Mouse (Mus musculus) ES-E14 (cell line): ENCODE data around the gene Wbp4. TPM values are rescaled to one million over a fixed set of nuclear protein-coding genes. Genes with fewer than 3 reads are reported as not detected.

Experiments used
- DNase-seq: peaks from one replicate; pipeline ENCODE4 v3.0.0-alpha.2; 2013; ENCODE audit warnings: low read depth, low spot score
- H3K27ac ChIP-seq: 2 replicates; pipeline ENCODE4 v1.5.1; 2012; ENCODE audit warnings: low read depth, mild to moderate bottlenecking, low read length, moderate library complexity, mixed read lengths; ENCODE audit not compliant: poor library complexity, insufficient read depth, severe bottlenecking
- H3K36me3 ChIP-seq: 2 replicates; pipeline ENCODE4 v1.6.1; 2012; ENCODE audit warnings: mild to moderate bottlenecking, low read length, moderate library complexity, mixed read lengths; ENCODE audit not compliant: control insufficient read depth, poor library complexity, insufficient read depth, severe bottlenecking
- H3K4me1 ChIP-seq, 2 experiments: fragments of 150-350 bp in 1 of 2; sonication (generic) in 1 of 2; 2 replicates each; pipeline ENCODE4 v1.6.1; 2012; ENCODE audit warnings: low read length in 2 of 2, mild to moderate bottlenecking in 1 of 2, mixed read lengths in 1 of 2; ENCODE audit not compliant: control insufficient read depth in 2 of 2, insufficient read depth in 2 of 2, poor library complexity in 1 of 2
- H3K4me3 ChIP-seq, 2 experiments: fragments of 150-350 bp in 1 of 2; sonication (generic) in 1 of 2; 2 replicates each; pipeline ENCODE4 v1.5.1; 2012; ENCODE audit warnings: low read length in 2 of 2, low read depth in 1 of 2, mild to moderate bottlenecking in 1 of 2, mixed read lengths in 1 of 2; ENCODE audit not compliant: insufficient read depth in 1 of 2, poor library complexity in 1 of 2, severe bottlenecking in 1 of 2
- H3K9ac ChIP-seq: 2 replicates; pipeline ENCODE4 v1.6.1; 2012; ENCODE audit warnings: low read depth, mild to moderate bottlenecking, low read length, mixed read lengths; ENCODE audit not compliant: poor library complexity, insufficient read depth, severe bottlenecking
- H3K9me3 ChIP-seq: fragments of 150-350 bp; sonication (generic); 2 replicates; pipeline ENCODE4 v1.6.1; 2012; ENCODE audit warnings: low read depth, mild to moderate bottlenecking, low read length; ENCODE audit not compliant: control insufficient read depth, insufficient read depth
- CHD2 ChIP-seq: IDR thresholded peaks from 2 replicates; pipeline ENCODE4 v1.6.1; 2014; ENCODE audit warnings: mild to moderate bottlenecking, low read depth, low read length, inconsistent platforms
- HCFC1 ChIP-seq: IDR thresholded peaks from 2 replicates; pipeline ENCODE4 v1.6.1; 2012; ENCODE audit warnings: low read length, inconsistent platforms, borderline replicate concordance; ENCODE audit not compliant: insufficient read depth
- MAFK ChIP-seq: IDR thresholded peaks from 2 replicates; pipeline ENCODE4 v1.6.1; 2014; ENCODE audit warnings: mild to moderate bottlenecking, low read depth, low read length, inconsistent platforms; ENCODE audit not compliant: insufficient read depth
- ZC3H11A ChIP-seq: IDR thresholded peaks from 2 replicates; pipeline ENCODE4 v1.6.1; 2012; ENCODE audit warnings: low read depth, mild to moderate bottlenecking, inconsistent platforms, low read length, borderline replicate concordance
- ZNF384 ChIP-seq: IDR thresholded peaks from 2 replicates; pipeline ENCODE4 v1.6.1; 2012; ENCODE audit warnings: low read depth, low read length, inconsistent platforms
- in situ Hi-C, 2 experiments: fragments of 600-800 bp; cut with MboI; formaldehyde crosslinking; loops; one replicate each; pipeline ENCODE4 v1.15.1; 2025; ENCODE audit warnings: low sequenced_read_pairs in 2 of 2, inconsistent platforms in 1 of 2; ENCODE audit not compliant: unreplicated experiment in 2 of 2
- total RNA-seq: library from RNA; depleted of rRNA; stranded (reverse); fragments of 300-350 nt; gene quantifications from 2 replicates; pipeline ENCODE4 v1.2.3, GENCODE M21; 2012

The Wbp4 gene
- total RNA-seq, 1 experiment, result 13.3 TPM

DNA sequence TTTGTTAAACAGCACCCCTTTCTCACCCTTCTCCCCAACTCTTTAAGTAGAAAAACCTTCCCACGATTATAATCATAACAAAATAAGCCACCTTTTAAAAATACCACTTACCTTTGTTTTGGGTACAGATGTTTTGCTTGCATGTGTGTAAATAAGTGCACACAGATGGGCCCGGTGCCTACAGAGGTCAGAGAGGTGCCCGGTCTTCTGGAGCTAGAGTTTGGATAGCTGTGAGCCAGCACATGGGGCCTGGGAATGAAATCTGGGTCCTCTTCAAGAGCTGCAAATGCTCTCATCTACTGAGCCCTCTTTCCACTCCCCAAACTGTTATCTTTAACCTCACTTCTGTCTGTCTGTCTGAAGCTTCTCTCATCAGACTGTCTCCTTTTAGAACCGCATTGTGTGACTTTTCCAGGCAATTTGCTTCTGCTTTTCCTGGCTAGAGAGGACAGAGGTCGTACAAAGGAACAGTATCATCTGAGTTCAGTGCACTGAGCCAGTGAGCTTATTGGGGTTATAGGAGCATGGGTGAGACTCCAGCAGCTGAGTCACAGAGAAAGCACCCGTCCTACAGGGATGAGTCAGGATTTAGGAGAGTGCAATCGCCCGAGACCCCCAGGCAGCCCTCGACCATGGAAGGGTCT, 27.5 kb upstream of the Wbp4 start:
- no peak for DNase-seq
- Histone ChIP-seq H3K9me3 (no peaks in the 10 kb centered on the region), H3K27ac (no peak overlapping the region), H3K9ac (no peak overlapping the region), H3K4me1 (peaks cover 0 to 11% of the 10 kb centered on the region in 2 experiments; a peak in 1 of 4 replicates), H3K36me3 (no peaks in the 10 kb centered on the region), H3K4me3 (no peak overlapping the region)
- TF ChIP-seq ZC3H11A (no peak), HCFC1 (no peak), MAFK (no peak), ZNF384 (no peak), CHD2 (no peak)
- in situ Hi-C loops, result no loop called here

DNA sequence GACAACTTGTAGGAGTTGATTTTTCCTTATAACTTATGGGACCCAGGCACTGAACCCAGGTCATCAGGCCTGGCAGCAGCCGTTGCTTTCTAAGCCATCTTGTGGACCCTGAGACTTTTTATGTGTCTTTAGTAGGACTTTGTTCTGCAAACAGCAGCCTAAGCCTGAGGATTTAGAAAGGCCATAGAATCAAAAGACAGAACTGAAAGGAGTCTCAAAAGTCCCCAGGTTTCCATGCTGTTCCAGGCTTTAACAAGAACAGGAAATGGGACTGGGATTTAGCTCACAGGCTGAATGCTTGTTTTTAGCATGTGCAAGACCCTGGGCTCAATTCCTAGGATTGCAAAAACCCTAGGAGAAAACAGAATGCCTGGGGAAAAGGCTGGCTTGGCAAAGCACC, 26.5 kb upstream of the Wbp4 start:
- no peaks in the 10 kb centered on the region for H3K9me3 ChIP-seq
- H3K9ac ChIP-seq, result no peak overlapping the region
- no peak overlapping the region for H3K4me3 ChIP-seq
- DNase-seq, result no peak
- no peak overlapping the region; the same call in 1 of the 2 replicates for H3K27ac ChIP-seq
- H3K4me1 ChIP-seq, result peaks cover 0 to 11% of the 10 kb centered on the region in 2 experiments; a peak in 1 of 4 replicates
- no peaks in the 10 kb centered on the region for H3K36me3 ChIP-seq
- in situ Hi-C loops, result no loop called here
- TF ChIP-seq ZC3H11A (no peak), CHD2 (no peak), HCFC1 (no peak), MAFK (no peak), ZNF384 (no peak)

DNA sequence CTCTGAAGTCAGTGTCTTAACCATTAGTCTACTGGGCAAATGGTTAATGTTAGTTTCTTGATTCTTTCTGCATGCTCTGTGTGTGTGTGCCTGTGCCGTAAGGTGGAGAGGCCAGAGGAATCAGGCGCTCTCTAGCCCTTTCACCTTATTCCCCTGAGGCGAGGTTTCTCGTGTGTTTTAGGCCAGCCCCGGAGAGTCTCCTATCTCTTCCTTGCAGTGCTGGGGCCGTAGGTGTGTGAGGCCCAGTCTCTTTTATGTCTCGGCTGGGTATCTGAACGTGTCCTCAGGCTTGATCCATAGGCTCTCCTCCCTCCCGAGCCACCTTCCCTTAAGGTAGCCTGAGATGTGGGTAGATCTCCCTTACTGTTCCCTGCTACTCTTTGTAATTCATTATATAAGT, 24.9 kb upstream of the Wbp4 start:
- H3K9me3 ChIP-seq, result no peaks in the 10 kb centered on the region
- H3K4me1 ChIP-seq, result peaks cover 0 to 11% of the 10 kb centered on the region in 2 experiments; a peak in 1 of 4 replicates
- H3K9ac ChIP-seq, result no peak overlapping the region
- no peak overlapping the region for H3K4me3 ChIP-seq
- no peaks in the 10 kb centered on the region for H3K36me3 ChIP-seq
- H3K27ac ChIP-seq, result no peak overlapping the region
- no peak for TF ChIP-seq HCFC1
- TF ChIP-seq MAFK, result no peak
- TF ChIP-seq CHD2, result no peak
- no peak for TF ChIP-seq ZC3H11A
- TF ChIP-seq ZNF384, result no peak
- in situ Hi-C loops, result no loop called here
- no peak for DNase-seq

DNA sequence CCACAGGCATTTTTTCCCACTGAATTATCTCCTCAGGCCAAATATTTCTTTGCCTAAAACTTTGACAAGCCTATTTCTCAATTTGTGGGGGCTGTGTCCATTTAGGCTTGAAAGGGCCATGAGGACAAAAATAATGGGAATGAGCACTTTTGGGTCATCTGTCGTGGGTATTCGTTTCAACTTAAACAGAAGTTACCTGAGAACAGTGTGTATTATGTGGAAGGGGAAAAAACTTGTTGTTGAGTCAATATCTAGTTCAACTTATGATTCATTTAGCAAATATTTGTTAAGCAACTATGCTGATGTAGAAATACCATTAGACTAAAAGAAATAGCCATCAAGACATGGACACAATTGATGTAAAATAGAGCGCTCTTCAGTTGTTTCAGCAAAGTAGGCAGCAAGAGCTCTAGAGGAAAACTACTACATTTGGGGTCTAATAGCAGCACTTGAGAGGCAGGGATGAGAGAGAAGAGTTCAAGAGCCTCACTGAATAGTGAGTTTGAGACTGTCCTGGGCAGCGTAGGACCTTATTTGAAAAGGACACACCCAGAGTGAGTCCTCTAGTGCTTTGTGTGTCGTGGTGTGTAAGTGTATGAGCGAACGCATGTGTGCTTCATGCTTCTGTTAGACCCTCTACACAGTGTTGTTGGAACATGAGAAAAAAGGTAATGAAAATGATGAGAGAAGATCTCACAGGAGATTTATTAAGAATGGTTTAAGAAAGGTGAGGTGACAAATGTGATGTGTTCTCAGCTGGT, 23.1 kb upstream of the Wbp4 start:
- Histone ChIP-seq H3K36me3 (no peaks in the 10 kb centered on the region), H3K9ac (no peak overlapping the region), H3K27ac (no peak overlapping the region), H3K4me1 (peaks cover 0 to 11% of the 10 kb centered on the region in 2 experiments; a peak in 1 of 4 replicates), H3K4me3 (no peak overlapping the region), H3K9me3 (no peaks in the 10 kb centered on the region)
- no peak for DNase-seq
- in situ Hi-C loops, result no loop called here
- no peak for TF ChIP-seq ZC3H11A
- no peak for TF ChIP-seq ZNF384
- no peak for TF ChIP-seq MAFK
- TF ChIP-seq HCFC1, result no peak
- no peak for TF ChIP-seq CHD2
